Mouse (Mus musculus): ENCODE data around the gene Tgtp1.
"Not testable (repeated sequence)": the region's sequence is repeated elsewhere in the genome, so short reads cannot be mapped to it uniquely, and the experiment has no call there.

DNA sequence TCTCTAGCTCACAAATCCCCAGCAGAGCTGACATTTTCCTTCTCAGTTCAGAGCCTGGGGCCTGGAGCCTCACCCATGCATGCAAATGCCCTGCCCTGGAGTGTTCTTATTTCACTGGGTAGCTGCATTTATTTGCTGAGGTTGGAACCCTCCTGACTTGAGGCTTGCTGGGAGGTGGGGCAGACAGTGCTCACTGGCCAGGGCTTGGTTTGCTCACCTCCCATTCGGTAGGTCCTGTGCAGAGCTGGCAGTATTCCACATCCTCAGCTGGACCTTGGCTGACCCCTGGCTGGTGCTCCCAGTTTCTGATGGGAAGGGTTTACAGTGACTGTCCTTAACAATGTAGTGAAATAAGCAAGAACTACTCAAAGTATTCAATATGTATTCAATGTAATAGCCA, 12.8 kb upstream of the Tgtp1 start:
- not testable (repeated sequence) for TF ChIP-seq CTCF (IDR thresholded peaks at IDR 0.05; ENCODE audit: borderline replicate concordance, insufficient read depth, low read length); POLR2A (IDR thresholded peaks at IDR 0.05; ENCODE audit: low read depth, low read length)
